Mouse (Mus musculus) hindbrain, embryonic 13.5 days (tissue): ENCODE results near the gene Gorasp2. TPM values are rescaled to one million over a fixed set of nuclear protein-coding genes. Genes with fewer than 3 reads are reported as not detected.

Source experiments
- ATAC-seq: fragments of 200-750 bp; cut with Nextera tagmentation; 2 replicates; pipeline ENCODE4 v1.8.0; 2017; ENCODE audit warnings: moderate TSS enrichment; ENCODE audit not compliant: low FRiP score
- H3K27ac ChIP-seq: fragments of 300-500 bp; sonication (generic); 2 replicates; pipeline ENCODE4 v1.5.1; 2015; ENCODE audit warnings: inconsistent platforms, mild to moderate bottlenecking, moderate library complexity
- H3K27me3 ChIP-seq: fragments of 300-500 bp; sonication (generic); 2 replicates; pipeline ENCODE4 v1.6.1; 2015; ENCODE audit warnings: mild to moderate bottlenecking, inconsistent platforms
- H3K36me3 ChIP-seq: fragments of 300-500 bp; sonication (generic); 2 replicates; pipeline ENCODE4 v1.6.1; 2015; ENCODE audit warnings: mild to moderate bottlenecking, inconsistent platforms
- H3K4me1 ChIP-seq: fragments of 300-500 bp; sonication (generic); replicated peaks from 2 replicates; pipeline ENCODE4 v1.6.1; 2015; ENCODE audit warnings: inconsistent platforms
- H3K4me2 ChIP-seq: fragments of 300-500 bp; sonication (generic); 2 replicates; pipeline ENCODE4 v1.6.1; 2015; ENCODE audit warnings: inconsistent platforms, mild to moderate bottlenecking, moderate library complexity
- H3K4me3 ChIP-seq: fragments of 300-500 bp; sonication (generic); 2 replicates; pipeline ENCODE4 v1.5.1; 2015; ENCODE audit warnings: mild to moderate bottlenecking, inconsistent platforms
- H3K9ac ChIP-seq: fragments of 300-500 bp; sonication (generic); 2 replicates; pipeline ENCODE4 v1.6.1; 2015; ENCODE audit warnings: mild to moderate bottlenecking, inconsistent platforms
- H3K9me3 ChIP-seq: fragments of 300-500 bp; sonication (generic); 2 replicates; pipeline ENCODE4 v1.6.1; 2016; ENCODE audit warnings: inconsistent platforms
- WGBS: fragments of 180-500 bp; shearing (Covaris S2); methylation state at CpG from one replicate; pipeline ENCODE4 v1.1.7; 2015; 5-methylcytosine and 5-hydroxymethylcytosine counted together
- polyA plus RNA-seq: library from polyadenylated mRNA; unstranded; fragments of >200 nt; fragmentation: Nextera tagmentation; extraction: Ambion mirVana; gene quantifications from 2 replicates; pipeline ENCODE4 v1.2.1, GENCODE M21; 2015

The Gorasp2 gene
- polyA plus RNA-seq, 1 experiment from 2014 or later: 118 TPM

- Histone ChIP-seq H3K27me3 (no peaks in the 10 kb centered on the region), H3K4me3 (no peak overlapping the region), H3K4me1 (peaks cover 17% of the 10 kb centered on the region), H3K4me2 (no peak overlapping the region), H3K9ac (no peak overlapping the region), H3K9me3 (no peaks in the 10 kb centered on the region), H3K27ac (no peak overlapping the region), H3K36me3 (no peaks in the 10 kb centered on the region)
- ATAC-seq: no peak
- WGBS: 93% methylated on average over 7 of the region's 7 CpGs
These were observed 5.6 kb downstream of the Gorasp2 start for GRCm38 (mm10) chr2:70667016-70667415.

- no peak overlapping the region for H3K4me3 ChIP-seq
- 85% methylated on average over 2 of the region's 2 CpGs for WGBS
- ATAC-seq: no peak
- H3K27ac ChIP-seq: no peak overlapping the region
- no peaks in the 10 kb centered on the region for H3K27me3 ChIP-seq
- H3K4me2 ChIP-seq: no peak overlapping the region
- no peaks in the 10 kb centered on the region for H3K9me3 ChIP-seq
- no peak overlapping the region for H3K9ac ChIP-seq
- H3K4me1 ChIP-seq: no peaks in the 10 kb centered on the region
- no peaks in the 10 kb centered on the region for H3K36me3 ChIP-seq
These were observed 7.9 kb downstream of the Gorasp2 start for GRCm38 (mm10) chr2:70669241-70669640.

GRCm38 (mm10) chr2:70669896-70670295 is 8.5 kb downstream of the Gorasp2 start:
- Histone ChIP-seq H3K36me3 (no peaks in the 10 kb centered on the region), H3K4me3 (no peak overlapping the region), H3K4me2 (no peak overlapping the region), H3K27me3 (no peaks in the 10 kb centered on the region), H3K4me1 (no peaks in the 10 kb centered on the region), H3K9me3 (no peaks in the 10 kb centered on the region), H3K27ac (no peak overlapping the region), H3K9ac (no peak overlapping the region)
- ATAC-seq: no peak
- 79% methylated on average over 2 of the region's 2 CpGs for WGBS

GRCm38 (mm10) chr2:70672476-70672875 is 11.1 kb downstream of the Gorasp2 start:
- H3K4me2 ChIP-seq: no peak overlapping the region
- no peaks in the 10 kb centered on the region for H3K4me1 ChIP-seq
- H3K27me3 ChIP-seq: no peaks in the 10 kb centered on the region
- H3K9ac ChIP-seq: no peak overlapping the region
- no peak for ATAC-seq
- no peak overlapping the region for H3K4me3 ChIP-seq
- H3K9me3 ChIP-seq: no peaks in the 10 kb centered on the region
- 94% methylated on average over 2 of the region's 2 CpGs for WGBS
- H3K27ac ChIP-seq: no peak overlapping the region
- H3K36me3 ChIP-seq: no peaks in the 10 kb centered on the region

GRCm38 (mm10) chr2:70673445-70674126 is 12.2 kb downstream of the Gorasp2 start:
- Histone ChIP-seq H3K4me3 (no peak overlapping the region), H3K4me1 (no peaks in the 10 kb centered on the region), H3K27me3 (no peaks in the 10 kb centered on the region), H3K9me3 (no peaks in the 10 kb centered on the region), H3K9ac (no peak overlapping the region), H3K27ac (no peak overlapping the region), H3K4me2 (no peak overlapping the region), H3K36me3 (peaks cover 7% of the 10 kb centered on the region)
- ATAC-seq: no peak
- 82% methylated on average over 7 of the region's 7 CpGs for WGBS

- H3K9me3 ChIP-seq: no peaks in the 10 kb centered on the region
These were observed 20.9 kb downstream of the Gorasp2 start for GRCm38 (mm10) chr2:70682324-70682723.

GRCm38 (mm10) chr2:70688454-70689078 is 27.2 kb downstream of the Gorasp2 start:
- Histone ChIP-seq H3K36me3 (peaks cover 96% of the 10 kb centered on the region), H3K9ac (no peak overlapping the region), H3K9me3 (no peaks in the 10 kb centered on the region), H3K27me3 (no peaks in the 10 kb centered on the region), H3K4me2 (no peak overlapping the region), H3K27ac (no peak overlapping the region), H3K4me1 (no peaks in the 10 kb centered on the region), H3K4me3 (no peak overlapping the region)
- ATAC-seq: no peak
- WGBS: 91% methylated on average over 21 of the region's 21 CpGs

More at GRCm38 (mm10) chr2:70682324-70682723, 20.9 kb downstream of the Gorasp2 start:
- Histone ChIP-seq H3K36me3 (peaks cover 88% of the 10 kb centered on the region), H3K4me2 (no peak overlapping the region), H3K27ac (no peak overlapping the region), H3K9ac (no peak overlapping the region), H3K4me1 (no peaks in the 10 kb centered on the region), H3K27me3 (no peaks in the 10 kb centered on the region), H3K4me3 (no peak overlapping the region)
- WGBS: 84% methylated on average over 2 of the region's 2 CpGs
- ATAC-seq: no peak

GRCm38 (mm10) chr2:70690195-70690594 is 28.8 kb downstream of the Gorasp2 start:
- no peak for ATAC-seq
- no peak overlapping the region for H3K9ac ChIP-seq
- H3K4me2 ChIP-seq: no peak overlapping the region
- peaks cover 81% of the 10 kb centered on the region for H3K36me3 ChIP-seq
- no peak overlapping the region for H3K27ac ChIP-seq
- H3K4me3 ChIP-seq: no peak overlapping the region
- no peaks in the 10 kb centered on the region for H3K9me3 ChIP-seq
- WGBS: 83% methylated on average over 11 of the region's 11 CpGs
- no peaks in the 10 kb centered on the region for H3K4me1 ChIP-seq
- no peaks in the 10 kb centered on the region for H3K27me3 ChIP-seq

GRCm38 (mm10) chr2:70695712-70696111 is 34.3 kb downstream of the Gorasp2 start:
- Histone ChIP-seq H3K4me3 (no peak overlapping the region), H3K36me3 (peaks cover 26% of the 10 kb centered on the region), H3K9me3 (no peaks in the 10 kb centered on the region), H3K27ac (no peak overlapping the region), H3K9ac (no peak overlapping the region), H3K27me3 (no peaks in the 10 kb centered on the region), H3K4me1 (no peaks in the 10 kb centered on the region), H3K4me2 (no peak overlapping the region)
- no peak for ATAC-seq
- WGBS: 94% methylated on average over 10 of the region's 10 CpGs

GRCm38 (mm10) chr2:70700851-70701250 is 39.5 kb downstream of the Gorasp2 start:
- no peak for ATAC-seq
- Histone ChIP-seq H3K4me3 (no peak overlapping the region), H3K9ac (no peak overlapping the region), H3K27me3 (0 out of 2 replicates have a peak, but pooled peaks cover 5% of the 10 kb centered on the region), H3K4me2 (no peak overlapping the region), H3K36me3 (no peaks in the 10 kb centered on the region), H3K9me3 (no peaks in the 10 kb centered on the region), H3K27ac (no peak overlapping the region), H3K4me1 (peaks cover 10% of the 10 kb centered on the region; the same call in 1 of the 2 replicates)
- 90% methylated on average over 3 of the region's 3 CpGs for WGBS

GRCm38 (mm10) chr2:70701571-70701970 is 40.2 kb downstream of the Gorasp2 start:
- ATAC-seq: no peak
- 71% methylated on average over 9 of the region's 9 CpGs for WGBS

GRCm38 (mm10) chr2:70702403-70702802 is 41.0 kb downstream of the Gorasp2 start:
- H3K27me3 ChIP-seq: 0 out of 2 replicates have a peak, but pooled peaks cover 5% of the 10 kb centered on the region
- no peak overlapping the region for H3K9ac ChIP-seq
- ATAC-seq: no peak
- no peak overlapping the region for H3K4me3 ChIP-seq
- H3K27ac ChIP-seq: no peak overlapping the region
- peaks cover 10% of the 10 kb centered on the region; the same call in 1 of the 2 replicates for H3K4me1 ChIP-seq
- WGBS: 29% methylated on average over 4 of the region's 5 CpGs
- no peaks in the 10 kb centered on the region for H3K9me3 ChIP-seq
- H3K4me2 ChIP-seq: no peak overlapping the region
- H3K36me3 ChIP-seq: no peaks in the 10 kb centered on the region

More at GRCm38 (mm10) chr2:70701571-70701970, 40.2 kb downstream of the Gorasp2 start:
- H3K4me2 ChIP-seq: no peak overlapping the region
- H3K9ac ChIP-seq: no peak overlapping the region
- H3K36me3 ChIP-seq: no peaks in the 10 kb centered on the region
- H3K9me3 ChIP-seq: no peaks in the 10 kb centered on the region
- H3K4me3 ChIP-seq: no peak overlapping the region
- 0 out of 2 replicates have a peak, but pooled peaks cover 5% of the 10 kb centered on the region for H3K27me3 ChIP-seq
- no peak overlapping the region for H3K27ac ChIP-seq
- H3K4me1 ChIP-seq: peaks cover 10% of the 10 kb centered on the region; the same call in 1 of the 2 replicates
